Mouse (Mus musculus): ENCODE results near the gene Klra4.
"Not testable (repeated sequence)": the region's sequence is repeated elsewhere in the genome, so short reads cannot be mapped to it uniquely, and the experiment has no call there.

Gene Klra4

DNA sequence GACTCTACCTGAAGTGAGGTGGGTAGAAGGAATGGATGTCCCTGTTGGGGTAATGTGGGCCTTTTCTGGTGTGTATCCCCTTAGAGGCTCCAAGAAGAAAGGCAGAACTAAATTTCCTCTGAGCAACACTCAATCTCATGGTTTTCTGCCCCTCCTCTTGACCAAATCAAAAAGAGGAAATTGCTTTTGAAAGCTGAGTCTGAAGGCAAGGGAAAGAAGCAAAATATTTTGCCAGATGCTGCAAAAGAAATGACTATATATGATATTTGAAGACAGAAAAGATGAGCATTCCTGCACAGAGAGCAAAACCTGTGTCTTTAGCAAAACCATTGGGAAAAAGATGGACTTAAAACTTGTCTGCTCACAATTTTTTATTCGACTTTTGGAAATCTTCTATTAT lies at the start of gene Klra4:
Gene Klra4, minus strand, starts transcription at position 101 of the 400 bp plus-strand sequence.
- not testable (repeated sequence) for DNase-seq (ENCODE audit: low read depth, low spot score)

DNA sequence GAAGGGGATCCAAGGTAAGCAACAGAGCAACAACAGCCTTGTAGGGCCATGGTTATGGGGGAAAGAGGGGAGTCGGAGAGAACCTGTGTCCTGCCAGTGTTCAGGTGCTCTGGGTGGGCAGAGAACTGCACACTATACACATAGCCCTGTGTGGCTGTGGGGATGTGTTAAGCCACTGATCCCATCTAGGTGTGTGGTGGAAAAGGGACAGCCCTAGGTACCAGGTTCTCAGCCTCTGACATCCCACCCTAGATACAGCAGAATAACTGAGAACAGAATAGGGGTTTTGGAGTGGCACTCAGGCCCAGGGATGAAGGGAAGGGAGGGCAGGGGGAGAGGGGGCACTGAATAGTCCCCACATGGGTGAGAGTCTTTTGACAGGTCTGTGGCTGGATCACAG lies 43.4 kb upstream of the Klra4 start:
- no peak for DNase-seq (ENCODE audit: low read depth, low spot score)

DNA sequence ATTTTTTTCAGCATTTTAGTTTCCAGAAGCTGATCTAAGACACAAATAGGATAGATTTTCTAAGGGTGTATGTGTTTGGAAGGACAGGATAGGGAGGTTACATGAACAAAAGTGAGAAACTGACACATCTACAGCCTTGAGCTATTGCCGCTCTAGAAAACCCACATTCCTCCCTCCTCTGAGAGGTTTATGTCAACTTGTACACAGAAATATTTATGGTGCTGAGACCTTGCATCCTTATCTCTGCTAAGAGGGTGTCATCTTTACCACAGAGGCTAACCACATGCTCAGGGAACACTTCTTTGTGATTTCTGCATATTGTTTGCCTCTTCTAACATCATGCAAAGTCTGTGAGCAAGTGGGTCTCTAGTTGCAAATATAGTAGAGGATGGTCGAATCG lies 35.7 kb upstream of the Klra4 start:
- DNase-seq (ENCODE audit: low read depth, low spot score): not testable (repeated sequence)

DNA sequence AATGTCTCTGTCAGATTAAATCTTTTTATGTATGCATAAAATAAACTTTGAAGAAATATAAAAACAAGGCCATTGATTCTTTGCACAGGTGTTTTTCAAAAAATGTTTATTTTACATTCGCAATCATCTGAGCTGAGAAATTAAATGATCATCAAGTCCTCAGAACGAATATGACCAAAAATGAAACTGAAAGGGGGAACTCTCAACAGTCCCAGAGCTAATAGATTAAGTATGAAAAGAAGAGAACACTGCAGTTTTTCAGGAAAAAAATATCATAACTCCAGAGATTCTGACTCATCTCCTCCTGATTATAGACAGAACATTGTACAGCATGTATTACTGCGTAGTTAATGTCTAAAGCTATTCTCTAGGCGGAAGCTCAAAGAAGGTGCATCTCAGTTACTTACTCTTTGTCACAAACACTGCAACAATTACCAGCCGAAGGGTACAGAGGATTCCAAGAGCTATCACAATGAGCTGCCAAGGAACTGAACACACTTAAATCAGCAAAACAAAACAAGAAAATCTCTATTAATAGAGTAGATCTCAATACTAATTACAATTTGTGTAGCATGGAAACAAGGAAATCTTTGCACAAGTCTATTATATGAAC lies 25.4 kb upstream of the Klra4 start:
- no peak for DNase-seq (ENCODE audit: low read depth, low spot score)

DNA sequence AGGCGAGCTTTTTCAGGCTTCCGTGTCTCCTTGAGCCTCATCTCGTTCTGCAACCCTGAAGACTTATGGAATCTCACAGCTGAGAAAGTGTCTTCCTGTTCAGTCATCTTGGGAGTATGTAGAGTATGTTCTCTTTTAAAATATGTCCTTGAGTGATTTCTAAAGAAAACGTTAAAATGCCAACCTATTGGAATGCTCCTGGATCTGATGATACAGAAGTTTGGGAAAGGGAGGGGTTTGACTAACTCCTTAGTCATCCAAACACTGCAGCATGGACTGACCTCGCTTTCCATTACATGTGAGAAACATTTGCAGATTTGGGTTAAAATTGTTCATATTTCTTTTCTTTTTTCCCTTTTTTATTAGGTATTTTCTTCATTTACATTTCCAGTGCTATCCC lies 1.9 kb downstream of the Klra4 start:
- no peak for DNase-seq (ENCODE audit: low read depth, low spot score)

DNA sequence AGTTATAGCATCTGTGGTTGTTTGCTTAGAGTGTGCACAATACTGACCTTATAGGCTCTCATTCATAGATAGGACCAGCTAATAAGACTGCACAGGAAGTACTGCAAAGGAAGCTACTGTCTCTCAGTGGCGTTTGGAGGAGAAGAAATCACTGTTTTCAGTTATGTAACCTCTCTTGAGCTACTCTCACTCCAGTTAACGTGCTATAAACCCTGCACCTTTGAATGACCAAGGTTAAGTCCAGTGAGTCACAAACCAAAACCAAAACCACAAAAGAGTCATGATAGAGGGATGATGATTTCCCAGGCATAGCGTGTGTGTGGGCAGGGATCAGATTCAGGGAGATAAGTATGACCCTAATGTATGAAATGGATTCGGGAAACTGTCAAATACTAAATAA lies 31.9 kb downstream of the Klra4 start:
- DNase-seq (ENCODE audit: low read depth, low spot score): not testable (repeated sequence)

DNA sequence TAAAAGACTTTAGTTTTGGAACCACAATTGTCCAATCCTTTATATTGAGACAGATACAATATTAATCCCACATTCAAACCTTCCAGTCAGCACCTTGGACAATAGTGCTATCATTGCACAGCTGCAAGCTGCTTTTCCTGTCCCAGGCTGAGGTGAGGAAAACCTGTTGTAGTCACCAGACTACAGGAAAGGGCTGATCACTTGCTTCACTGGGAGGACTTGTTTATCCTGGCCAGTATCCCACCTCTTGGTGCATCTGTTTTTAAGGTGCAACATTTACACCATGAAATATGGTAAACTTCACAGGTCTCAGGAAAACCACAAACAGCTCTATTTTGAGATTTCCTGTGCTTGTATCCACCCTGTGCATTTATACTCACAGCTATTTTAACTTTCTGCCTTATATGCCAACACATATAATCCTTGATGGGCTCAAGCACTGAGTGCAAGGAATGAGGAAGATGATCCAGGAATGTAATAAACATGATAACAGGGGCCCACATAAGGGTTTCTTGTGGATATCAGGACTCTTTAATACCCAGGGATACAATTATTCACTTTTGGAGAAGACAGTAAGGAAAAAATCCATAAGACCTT lies 35.5 kb downstream of the Klra4 start:
- DNase-seq (ENCODE audit: low read depth, low spot score): not testable (repeated sequence)

DNA sequence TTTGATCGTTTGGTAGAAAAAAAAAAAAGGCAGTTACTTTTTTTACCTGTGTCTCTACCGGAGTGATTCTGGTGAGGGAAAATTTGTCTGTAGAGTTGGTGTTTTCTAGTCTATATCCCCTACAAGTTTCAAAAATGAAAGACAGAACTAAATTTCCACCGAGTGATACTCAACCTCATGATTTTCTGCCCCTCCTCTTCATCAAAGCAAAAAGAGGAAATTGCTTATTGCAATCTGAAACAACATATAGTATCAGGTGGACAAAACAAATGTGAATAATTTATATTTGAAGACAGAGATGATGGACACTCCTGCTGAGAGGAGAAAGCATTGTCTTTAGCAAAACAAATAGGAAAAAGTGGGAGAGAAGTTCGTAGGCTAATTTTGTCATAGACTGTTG lies 40.2 kb downstream of the Klra4 start, which contains the start of gene Klra6:
Gene Klra6, minus strand, starts transcription at position 101 of the 400 bp plus-strand sequence.
- DNase-seq (ENCODE audit: low read depth, low spot score): no peak

Measured in A20 (cell line).